Mouse (Mus musculus): Measurements from ENCODE around the gene Plekhg2.

The Plekhg2 gene

GRCm38 (mm10) chr7:28334534-28334933, 37.9 kb downstream of the Plekhg2 start:
- DNase-seq (ENCODE audit: low spot score in 2 of 2): no peak

- no peak for DNase-seq (ENCODE audit: low spot score in 2 of 2)
These were observed 44.1 kb downstream of the Plekhg2 start for GRCm38 (mm10) chr7:28328260-28328659.

GRCm38 (mm10) chr7:28326457-28326856, 45.9 kb downstream of the Plekhg2 start:
- no peak for DNase-seq (ENCODE audit: low spot score in 2 of 2)

- DNase-seq (ENCODE audit: low spot score in 2 of 2): no peak
These were observed 47.1 kb downstream of the Plekhg2 start for GRCm38 (mm10) chr7:28325293-28325692.

GRCm38 (mm10) chr7:28321974-28322720, 50.3 kb downstream of the Plekhg2 start:
- DNase-seq (ENCODE audit: low spot score in 2 of 2): no peak

DNA sequence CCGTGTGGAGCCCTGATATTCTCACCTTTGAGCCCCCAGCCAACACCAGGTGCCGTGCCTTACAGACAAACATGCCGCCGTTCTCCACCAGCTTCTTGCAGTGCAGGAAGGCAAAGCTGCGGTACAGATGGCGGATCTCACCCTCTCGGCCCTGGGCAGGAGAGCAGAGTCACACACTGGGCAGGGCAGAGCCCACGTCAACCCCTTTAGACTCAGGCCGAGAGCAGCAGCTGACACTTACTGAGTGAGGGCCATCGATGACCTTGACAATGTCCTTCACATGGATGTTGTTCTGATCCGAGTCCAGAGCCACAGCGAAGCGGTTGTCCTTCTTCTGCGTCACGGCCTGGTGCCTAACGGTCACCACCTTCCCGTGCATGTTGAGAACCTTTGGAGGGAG, 53.7 kb downstream of the Plekhg2 start:
- DNase-seq (ENCODE audit: low spot score in 2 of 2): no peak

GRCm38 (mm10) chr7:28318036-28318435, 54.4 kb downstream of the Plekhg2 start:
- DNase-seq (ENCODE audit: low spot score in 2 of 2): no peak

DNA sequence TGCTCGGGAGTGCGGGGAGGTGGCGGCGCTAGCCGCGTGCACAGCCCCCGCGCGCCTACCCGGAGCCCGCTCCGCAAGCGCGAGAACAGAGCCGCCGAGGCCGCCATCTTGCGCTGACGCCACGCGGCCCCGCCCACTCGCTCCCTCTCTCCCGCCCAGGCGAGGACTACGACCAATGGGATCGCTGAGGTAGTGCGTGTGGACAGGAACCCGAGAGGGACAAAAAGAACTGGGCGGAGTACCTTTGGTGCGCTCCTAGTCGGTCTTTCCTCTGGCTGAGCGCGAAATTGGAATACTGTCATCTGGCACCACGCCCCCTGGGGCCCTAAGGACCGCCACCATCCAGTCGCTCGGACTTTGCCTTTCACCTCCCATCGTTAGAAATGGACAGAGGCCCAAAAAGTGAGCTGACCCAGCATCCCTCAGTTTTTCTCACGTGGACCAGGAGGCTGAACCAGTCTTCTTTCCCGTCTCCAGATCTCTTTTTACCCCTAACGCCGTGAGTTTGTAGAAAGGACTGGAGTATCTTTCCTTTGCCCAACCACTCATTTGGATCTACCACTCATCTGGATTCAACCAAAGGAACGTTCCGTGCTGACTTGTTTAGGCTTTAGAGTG, 60.4 kb downstream of the Plekhg2 start, which contains the start of gene Timm50:
Gene Timm50, minus strand, starts transcription at position 147 of the 618 bp plus-strand sequence.
- peak; percentile 95 to 99 for DNase-seq (ENCODE audit: low spot score in 2 of 2)

- no peak for DNase-seq (ENCODE audit: low spot score in 2 of 2)
These were observed 61.1 kb downstream of the Plekhg2 start for GRCm38 (mm10) chr7:28311151-28311925.

DNA sequence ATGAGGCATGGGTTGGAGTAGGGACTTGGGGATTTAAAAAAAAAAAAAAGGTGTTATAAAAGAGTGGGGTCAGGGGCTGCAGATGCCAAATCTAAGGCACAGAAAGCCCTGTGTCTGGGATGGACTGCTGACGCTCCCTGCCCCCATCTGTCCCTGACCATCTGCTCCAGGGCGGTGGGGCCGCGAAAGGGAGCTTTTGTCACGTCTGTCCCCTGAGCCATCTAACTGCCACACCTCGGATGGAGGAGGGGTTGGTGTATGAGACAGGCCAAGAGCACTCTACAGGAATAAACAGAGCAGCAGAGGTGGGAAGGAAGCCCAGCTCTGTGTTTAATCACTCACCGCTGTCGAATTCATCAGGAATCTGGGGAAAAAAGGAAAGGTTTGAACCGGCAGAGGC, 62.7 kb downstream of the Plekhg2 start:
- DNase-seq (ENCODE audit: low spot score in 2 of 2): no peak
